Mouse (Mus musculus) T-helper 17 cell (primary cell): Measurements from ENCODE around the gene Sema6d.

Source experiments
- in situ Hi-C, 2 experiments: fragments of 300-600 bp; cut with MboI, MseI; formaldehyde crosslinking; loops; 1 replicate in 1 of 2; 2 replicates in 1 of 2; pipeline ENCODE4 v1.15.1; 2025; ENCODE audit warnings: high pct_unique_total_duplicates in 2 of 2

Sema6d gene

GRCm38 (mm10) chr2:124550315-124550714, 460.5 kb downstream of the Sema6d start:
- in situ Hi-C loops = no loop called here

- in situ Hi-C loops = no loop called here
These were observed 465.1 kb downstream of the Sema6d start for GRCm38 (mm10) chr2:124554751-124555415.

GRCm38 (mm10) chr2:124556861-124557499, 467.2 kb downstream of the Sema6d start:
- in situ Hi-C loops = no loop called here

- in situ Hi-C loops = no loop called here
These were observed 468.3 kb downstream of the Sema6d start for GRCm38 (mm10) chr2:124558021-124558420.

GRCm38 (mm10) chr2:124561668-124562067, 471.9 kb downstream of the Sema6d start:
- in situ Hi-C loops = no loop called here

GRCm38 (mm10) chr2:124562091-124562490, 472.3 kb downstream of the Sema6d start:
- in situ Hi-C loops = no loop called here

- in situ Hi-C loops = no loop called here
These were observed 474.0 kb downstream of the Sema6d start for GRCm38 (mm10) chr2:124563759-124564158.

- in situ Hi-C loops = loop anchor here in 1 of 2 experiments (5.0 kb wide), 1 partner anchor 86 kb away; no protein-coding TSS in a partner anchor
These were observed 484.0 kb downstream of the Sema6d start for GRCm38 (mm10) chr2:124573734-124574133.

- in situ Hi-C loops = no loop called here
These were observed 486.3 kb downstream of the Sema6d start for GRCm38 (mm10) chr2:124576053-124576452.

- in situ Hi-C loops = no loop called here
These were observed 493.8 kb downstream of the Sema6d start for GRCm38 (mm10) chr2:124583561-124583960.

- in situ Hi-C loops = no loop called here
These were observed 503.0 kb downstream of the Sema6d start for GRCm38 (mm10) chr2:124592750-124593149.

GRCm38 (mm10) chr2:124599014-124599413, 509.2 kb downstream of the Sema6d start:
- in situ Hi-C loops = loop anchor here in 1 of 2 experiments (5.0 kb wide), 1 partner anchor 352 kb away; no protein-coding TSS in a partner anchor

GRCm38 (mm10) chr2:124601702-124602378, 512.1 kb downstream of the Sema6d start:
- in situ Hi-C loops = no loop called here

GRCm38 (mm10) chr2:124602379-124602913, 512.7 kb downstream of the Sema6d start:
- in situ Hi-C loops = no loop called here

GRCm38 (mm10) chr2:124605341-124605740, 515.6 kb downstream of the Sema6d start:
- in situ Hi-C loops = no loop called here

GRCm38 (mm10) chr2:124607986-124608385, 518.2 kb downstream of the Sema6d start:
- in situ Hi-C loops = no loop called here

- in situ Hi-C loops = no loop called here
These were observed 518.8 kb downstream of the Sema6d start for GRCm38 (mm10) chr2:124608546-124608945.

- in situ Hi-C loops = no loop called here
These were observed 519.2 kb downstream of the Sema6d start for GRCm38 (mm10) chr2:124609014-124609413.

- in situ Hi-C loops = loop anchor here in 1 of 2 experiments (10.0 kb wide), 1 partner anchor 315 kb away; no protein-coding TSS in a partner anchor
These were observed 520.2 kb downstream of the Sema6d start for GRCm38 (mm10) chr2:124609711-124610585.

- in situ Hi-C loops = loop anchor here in 1 of 2 experiments (10.0 kb wide), 1 partner anchor 314 kb away; no protein-coding TSS in a partner anchor
These were observed 520.9 kb downstream of the Sema6d start for GRCm38 (mm10) chr2:124610586-124611105.

- in situ Hi-C loops = loop anchor here in 1 of 2 experiments (10.0 kb wide), 1 partner anchor 314 kb away; no protein-coding TSS in a partner anchor
These were observed 521.5 kb downstream of the Sema6d start for GRCm38 (mm10) chr2:124611226-124611625.
